Mouse (Mus musculus): ENCODE data around the gene Nckap5.

Nckap5 gene

DNA sequence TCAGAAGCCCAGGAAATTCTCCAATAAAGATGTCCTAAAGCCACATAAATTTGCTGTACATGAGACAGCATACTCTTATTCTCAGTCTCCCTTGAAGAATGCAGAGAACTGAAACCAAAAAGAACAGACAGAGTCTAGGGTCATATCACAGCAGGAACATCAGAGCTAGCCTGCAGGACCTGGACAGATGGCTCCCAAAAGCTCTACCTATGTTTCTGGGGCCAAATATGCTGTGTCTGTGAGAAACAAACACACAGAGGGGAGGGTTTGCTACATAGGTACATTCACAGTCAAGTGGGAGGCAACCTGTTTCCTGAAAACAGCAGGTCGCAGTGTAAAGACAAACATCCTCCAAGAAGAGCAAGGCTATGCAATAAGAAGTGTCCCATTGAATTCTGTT is 509.9 kb downstream of the Nckap5 start:
- DNase-seq, result no peak

DNA sequence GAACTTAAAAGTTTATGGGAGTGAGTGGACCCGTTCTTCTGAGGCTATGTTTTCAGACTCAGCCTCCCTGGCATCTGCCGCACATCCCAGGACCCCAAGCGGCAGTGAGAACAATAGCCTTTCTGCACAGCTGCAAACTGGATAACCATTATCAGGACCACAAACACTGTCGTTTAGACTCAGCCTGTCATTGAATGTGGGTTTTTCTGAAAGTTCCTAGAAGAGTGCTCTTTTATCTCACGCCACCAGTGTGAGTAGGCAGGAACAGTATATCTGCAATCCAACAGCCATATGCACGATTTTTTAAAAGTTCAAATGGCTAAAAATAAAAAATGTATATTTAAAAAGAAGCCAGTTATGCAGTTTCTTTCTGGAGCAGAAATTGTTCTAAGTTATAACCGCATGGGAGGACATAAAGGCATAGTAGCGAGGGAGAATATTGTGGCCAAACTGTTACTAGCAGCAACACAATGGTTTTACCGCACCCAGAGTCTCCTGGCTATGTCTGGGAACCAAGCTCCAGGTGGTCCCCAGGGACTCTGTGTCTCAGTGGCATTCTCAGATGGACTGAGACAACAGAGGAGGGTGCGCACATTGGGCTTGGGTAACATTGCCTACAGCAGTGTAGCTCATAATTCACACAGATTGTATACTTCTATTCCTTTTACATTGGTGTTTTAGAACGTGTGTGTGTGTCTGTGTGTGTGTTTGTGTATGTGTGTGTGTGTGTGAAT is 512.6 kb downstream of the Nckap5 start:
- DNase-seq, result no peak

DNA sequence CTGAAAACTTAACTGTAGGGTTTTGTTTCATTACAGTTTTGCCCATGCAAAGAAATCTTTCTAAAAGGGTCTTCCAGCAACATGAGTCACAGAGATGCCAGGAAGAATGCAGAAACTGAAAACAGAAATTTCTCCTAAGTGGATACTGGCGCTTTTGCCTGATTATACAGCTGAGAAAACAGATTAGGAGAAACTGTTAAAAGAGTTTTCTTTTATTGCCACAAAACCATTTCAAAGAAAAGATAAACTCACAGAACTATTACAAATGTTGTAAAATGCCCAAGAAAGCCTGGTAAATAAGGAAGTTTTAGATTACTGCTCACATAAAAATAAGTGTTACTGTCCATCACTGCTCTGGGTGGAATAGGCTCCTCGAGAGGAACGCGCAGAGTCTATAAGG is 513.3 kb downstream of the Nckap5 start:
- no peak for DNase-seq

DNA sequence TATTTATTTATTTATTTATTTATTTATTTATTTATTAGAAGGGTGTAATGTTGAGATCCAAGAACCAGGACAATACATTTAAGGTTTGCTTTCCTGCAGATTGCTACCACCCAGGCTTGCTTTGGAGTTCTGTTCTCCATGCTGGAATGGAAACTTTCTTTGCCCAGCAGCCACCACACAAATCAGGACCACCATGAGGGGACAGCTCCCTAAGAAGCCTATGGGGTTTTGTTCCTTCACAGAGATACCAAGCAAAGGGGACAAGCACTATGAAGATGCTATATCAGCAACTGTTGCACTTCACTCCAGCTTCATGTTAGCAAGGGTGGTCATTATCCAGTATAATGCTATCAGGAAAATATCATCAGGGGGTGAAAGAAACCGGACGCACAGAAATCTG is 513.7 kb downstream of the Nckap5 start:
- peak; percentile 19 for DNase-seq

DNA sequence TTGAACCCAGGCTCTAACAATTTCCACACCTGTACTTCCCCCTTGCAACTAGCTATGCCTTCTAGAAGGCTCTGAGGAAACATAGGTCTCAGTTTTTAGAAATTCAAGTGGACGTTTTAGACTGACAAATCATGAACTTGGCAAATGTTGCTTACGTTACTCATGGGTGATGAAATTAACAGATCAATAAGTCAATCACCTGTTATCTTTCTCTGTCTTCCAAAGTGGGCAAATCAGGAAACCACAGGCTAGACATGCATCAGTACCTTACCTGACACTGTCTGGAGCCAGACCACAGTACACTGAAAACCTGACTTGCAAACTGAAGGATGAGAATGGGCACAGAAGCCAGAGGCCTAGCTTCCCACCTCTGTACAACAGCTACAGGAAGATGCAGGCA is 529.5 kb downstream of the Nckap5 start:
- DNase-seq, result no peak

DNA sequence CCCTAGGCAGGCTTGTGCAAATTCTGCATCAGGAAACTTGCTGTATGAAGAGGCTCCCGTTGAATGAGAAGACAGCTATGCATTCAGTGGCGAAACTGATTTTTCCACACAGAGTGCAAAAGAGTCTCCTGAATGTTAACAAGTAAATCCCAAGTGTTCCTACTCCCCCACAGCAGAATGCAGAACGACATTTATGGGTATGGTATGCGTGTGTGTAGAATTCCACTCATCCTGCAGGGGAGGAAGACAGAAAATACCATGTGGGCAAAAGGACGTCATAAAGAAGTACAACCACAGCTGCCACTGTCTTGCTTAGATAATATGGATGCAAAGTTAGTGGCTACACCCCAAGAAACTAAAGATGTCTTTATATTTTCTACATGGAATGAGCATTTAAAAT is 565.7 kb downstream of the Nckap5 start:
- no peak for DNase-seq

DNA sequence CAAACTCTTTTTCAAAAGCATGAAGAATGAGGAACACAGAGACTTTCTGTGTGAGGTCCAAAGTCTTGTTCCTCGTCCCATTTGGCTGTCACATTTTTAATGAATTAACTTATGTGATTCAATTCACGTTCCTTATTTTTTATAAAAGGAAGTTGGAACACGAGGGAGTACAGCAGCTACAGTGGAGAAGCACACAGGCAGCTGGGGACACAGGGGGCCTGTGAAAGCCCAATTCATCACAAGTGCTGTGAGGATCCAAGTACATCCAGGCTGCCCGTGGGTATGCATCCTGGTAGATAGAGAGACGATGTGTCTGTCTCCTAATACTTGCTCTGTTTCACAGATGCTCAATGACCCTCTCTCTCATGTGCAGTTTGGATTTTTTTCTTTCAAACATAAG is 576.2 kb downstream of the Nckap5 start:
- no peak for DNase-seq

DNA sequence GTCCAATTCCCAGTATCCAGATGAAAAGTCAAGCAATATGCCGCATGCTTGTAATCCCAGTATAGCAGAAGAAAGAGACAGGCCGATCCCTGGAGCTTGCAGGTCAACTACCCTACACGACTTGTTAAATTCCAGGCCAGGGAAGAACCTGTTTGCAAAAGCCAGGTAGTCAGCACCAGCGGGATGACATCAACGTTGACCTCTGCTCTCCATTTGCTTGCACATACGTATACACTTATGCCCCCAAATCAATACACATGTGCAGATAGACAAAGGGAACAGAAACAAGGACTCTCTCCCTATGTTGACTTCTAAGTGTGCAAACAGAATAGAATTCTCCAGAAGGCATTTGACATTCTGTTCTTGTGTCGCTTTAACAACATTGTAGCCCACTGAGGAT is 576.7 kb downstream of the Nckap5 start:
- no peak for DNase-seq

DNA sequence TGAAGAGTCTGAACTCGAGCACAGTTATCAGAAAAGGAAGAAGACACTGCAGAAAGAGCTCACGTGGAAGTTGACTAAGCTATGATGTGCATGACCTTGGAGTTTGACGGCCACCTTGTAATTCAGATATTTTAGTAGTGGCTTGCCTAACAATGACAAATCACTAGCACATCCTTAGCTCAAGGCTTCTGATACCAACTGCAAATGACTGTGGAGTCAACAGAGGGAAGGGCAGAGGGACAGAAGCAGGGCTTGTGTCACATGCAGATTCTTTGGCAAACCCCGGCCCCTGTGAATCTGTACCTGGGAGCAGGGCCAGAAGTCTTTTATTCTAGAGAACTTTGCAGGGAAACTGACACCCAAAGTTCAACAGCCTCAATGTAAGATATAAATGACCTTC is 597.4 kb downstream of the Nckap5 start:
- no peak for DNase-seq

DNA sequence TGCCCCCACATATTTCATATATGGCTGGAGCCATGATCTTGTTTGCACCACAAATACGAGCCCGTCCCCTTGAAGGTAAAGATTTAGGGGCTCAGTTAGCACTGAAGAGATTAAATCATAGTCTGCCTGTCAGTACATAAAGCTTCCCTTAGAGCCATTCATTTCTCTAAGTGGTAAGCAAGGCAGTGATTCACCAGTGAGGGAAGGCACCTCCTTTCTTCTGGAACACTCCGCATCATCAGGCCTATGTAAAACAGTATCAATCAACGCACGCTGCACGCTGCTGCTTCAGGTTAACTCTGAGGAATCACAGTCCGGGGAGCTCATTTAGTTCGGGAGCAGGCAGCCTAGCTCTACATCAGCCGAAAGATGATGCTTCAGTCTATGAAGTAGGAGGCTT is 599.4 kb downstream of the Nckap5 start:
- no peak for DNase-seq

DNA sequence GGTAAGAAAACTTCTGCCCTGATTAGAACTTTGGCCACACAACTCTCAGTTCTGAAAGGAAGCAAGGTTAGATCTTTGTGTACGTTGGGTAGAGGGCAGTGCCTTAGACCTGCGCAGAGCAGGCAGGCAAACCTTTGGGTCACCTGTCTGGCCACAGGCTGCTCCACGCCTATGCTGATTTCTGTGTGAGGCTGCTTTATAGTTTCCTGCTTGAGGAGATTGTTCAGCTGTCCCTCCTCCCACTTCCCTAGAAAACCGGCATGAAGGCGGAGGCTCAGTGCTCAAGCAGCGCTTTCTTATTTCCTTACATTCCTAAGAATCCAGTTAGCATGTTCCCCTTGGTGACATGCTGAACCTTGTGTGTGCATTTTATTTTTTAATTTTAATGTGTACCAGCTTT is 620.4 kb downstream of the Nckap5 start:
- no peak for DNase-seq

DNA sequence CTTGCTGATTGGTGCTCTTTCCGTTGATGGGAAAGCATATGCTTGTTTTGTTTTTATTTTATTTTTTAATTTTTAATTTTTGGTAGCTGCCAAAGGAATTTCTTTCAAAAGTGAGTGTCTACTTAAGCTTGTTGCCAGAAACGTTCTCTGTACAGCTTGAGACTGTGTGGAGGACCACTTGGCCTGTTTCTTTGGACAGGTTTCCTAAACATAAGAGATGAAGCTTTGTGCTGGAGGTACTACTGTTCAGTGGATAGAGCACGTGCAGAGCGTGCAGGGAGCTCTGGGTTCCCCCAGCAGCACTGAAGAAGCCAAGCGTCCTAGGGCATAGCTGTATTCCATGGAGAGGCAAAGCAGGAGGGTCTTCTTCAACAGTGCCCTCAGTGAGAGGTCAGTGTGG is 620.9 kb downstream of the Nckap5 start:
- peak; percentile 6 for DNase-seq

DNA sequence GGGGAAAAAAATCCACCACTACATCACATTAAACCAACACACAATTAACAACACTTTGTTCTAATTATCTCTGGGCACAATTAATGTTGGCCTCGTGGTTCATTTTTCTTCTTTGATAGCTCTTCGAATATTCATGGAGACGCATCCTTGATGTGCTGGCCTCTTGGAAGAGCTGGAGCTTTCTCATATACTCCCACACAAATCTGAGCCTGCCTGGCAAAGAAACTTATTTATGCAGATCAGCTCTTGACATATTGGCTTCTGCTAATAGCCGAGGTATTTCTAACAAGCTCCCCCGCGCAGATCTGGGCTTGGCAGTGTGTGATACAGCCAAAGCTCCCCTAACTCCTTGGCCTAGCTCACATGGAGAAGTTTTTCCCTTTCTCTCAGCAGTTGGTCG is 621.5 kb downstream of the Nckap5 start:
- no peak for DNase-seq

DNA sequence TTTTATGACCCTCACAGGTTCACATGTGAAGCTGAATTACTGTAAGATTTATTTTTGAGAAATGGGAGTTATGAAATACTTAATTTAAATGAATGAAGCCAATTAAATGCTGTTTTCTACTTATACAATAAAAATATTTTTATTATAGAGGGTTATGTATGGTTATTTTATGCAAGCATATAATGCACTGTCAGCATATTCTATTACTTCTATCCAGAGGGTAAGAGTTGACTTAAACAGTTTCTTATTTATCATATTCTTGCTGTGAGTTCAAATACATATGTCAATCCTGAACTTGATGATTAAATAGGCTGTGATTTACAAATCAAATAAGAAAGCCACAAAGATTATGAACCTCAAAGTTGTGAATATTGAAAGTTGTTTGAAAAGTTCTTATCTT is 633.7 kb downstream of the Nckap5 start:
- DNase-seq, result no peak

DNA sequence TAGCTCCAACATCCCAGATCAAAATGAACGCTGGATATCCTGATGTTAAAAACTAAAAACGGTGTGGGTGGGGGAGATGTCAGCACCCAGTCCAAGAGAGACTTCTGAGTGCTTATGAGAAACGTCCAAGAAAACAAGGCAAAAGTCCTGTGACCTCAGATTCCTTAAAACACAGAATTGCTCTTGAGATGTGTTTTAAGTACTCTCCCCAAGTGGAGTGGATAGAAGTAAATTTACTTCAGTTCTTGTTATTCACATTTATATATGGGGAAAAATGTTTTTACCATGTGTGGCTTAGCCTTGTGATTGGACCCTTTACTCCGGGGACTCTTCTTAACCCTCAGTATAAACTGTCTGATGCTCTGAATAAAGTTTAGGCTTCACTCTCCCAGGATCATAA is 640.2 kb downstream of the Nckap5 start:
- DNase-seq, result no peak

DNA sequence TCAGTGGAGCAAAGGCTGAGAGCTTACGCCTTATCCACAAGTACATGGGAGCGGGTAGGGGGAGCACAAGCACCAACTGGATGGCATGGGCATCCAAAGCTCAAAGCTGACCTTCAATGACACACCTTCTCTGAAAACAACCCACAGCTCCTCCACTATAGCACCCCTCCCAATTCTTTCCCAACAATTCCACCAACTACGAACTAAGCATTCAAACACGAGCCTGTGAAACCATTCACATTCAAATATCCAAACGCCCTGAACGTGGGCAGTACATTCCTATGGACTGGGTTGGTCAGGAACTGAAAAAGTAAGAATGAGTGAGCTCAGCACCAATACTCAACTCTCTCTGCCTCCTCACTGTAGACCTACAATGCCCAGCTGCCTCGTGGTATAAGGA is 646.8 kb downstream of the Nckap5 start:
- DNase-seq, result no peak

DNA sequence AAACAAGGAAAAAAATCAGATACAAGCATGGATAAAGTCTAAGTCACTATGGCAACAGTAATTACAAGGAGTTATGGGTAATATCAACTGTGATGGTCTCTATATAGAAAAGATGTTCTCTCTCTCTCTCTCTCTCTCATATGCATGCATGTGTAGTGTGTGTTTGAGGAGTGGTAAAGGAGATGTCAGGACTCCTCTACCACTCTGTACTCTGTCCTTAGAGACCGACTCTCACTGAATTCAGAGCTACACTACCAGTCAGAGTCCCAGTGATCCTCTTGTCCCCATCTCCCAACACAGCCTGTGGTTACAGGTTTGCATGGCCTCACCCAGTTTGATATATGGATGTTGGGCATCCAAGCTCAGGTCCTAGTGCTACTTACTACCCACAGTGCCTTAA is 662.0 kb downstream of the Nckap5 start:
- DNase-seq, result no peak

DNA sequence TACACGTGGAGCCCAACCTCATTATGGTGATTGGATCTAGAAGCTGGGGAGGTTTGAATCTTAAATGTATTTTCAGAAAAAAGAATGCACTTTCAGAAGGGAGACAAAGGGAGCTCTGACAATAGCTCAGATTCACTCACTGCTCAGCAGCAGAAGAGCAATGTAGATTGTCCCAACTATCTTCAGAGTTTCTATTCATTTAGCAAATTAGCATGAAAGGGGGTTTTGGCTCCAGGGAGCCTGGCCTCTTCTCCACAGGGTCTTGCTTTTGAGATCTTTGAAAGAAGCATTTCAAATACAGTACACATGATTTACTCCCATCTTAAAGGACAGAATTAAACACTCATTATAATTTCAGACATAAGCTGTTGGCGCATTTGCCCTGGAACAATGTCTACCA is 662.5 kb downstream of the Nckap5 start:
- DNase-seq, result no peak

DNA sequence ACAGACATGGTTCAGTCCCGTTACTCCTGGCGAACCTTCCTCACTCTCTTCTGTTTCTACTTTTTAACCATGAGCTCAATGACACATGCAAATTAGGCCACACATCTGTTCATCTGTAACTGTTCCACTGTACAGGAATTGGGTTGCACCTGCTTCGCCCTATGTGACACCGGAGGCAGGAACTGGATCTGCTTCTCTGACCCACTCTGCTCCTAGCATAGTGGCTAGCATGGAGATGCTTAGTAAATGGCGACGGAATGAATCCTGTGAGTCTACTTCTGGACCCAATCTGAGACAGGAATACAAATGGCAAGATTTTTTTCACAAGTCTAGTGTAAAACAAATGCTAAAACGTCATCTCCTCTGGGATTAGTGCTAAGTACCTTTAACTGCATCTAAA is 663.1 kb downstream of the Nckap5 start:
- no peak for DNase-seq

DNA sequence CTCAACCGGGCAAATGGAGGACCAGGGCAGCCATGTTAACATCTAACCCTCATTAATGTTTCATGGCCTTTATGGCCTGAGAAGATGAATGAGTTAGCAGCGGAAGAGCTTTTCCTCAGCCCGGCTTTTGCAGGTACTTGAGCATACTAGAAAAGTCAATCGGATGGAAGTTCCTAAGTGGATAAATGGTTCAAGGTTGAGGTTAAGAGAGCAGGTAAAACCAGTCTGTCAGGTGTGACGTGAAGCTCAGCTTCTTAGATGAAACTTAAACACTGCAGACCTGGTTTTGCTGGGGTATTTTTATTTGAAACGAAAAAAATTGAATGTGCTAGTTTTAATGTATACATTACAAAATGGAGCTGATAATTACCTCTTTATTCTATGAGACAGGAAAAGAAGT is 671.3 kb downstream of the Nckap5 start:
- DNase-seq, result no peak

DNA sequence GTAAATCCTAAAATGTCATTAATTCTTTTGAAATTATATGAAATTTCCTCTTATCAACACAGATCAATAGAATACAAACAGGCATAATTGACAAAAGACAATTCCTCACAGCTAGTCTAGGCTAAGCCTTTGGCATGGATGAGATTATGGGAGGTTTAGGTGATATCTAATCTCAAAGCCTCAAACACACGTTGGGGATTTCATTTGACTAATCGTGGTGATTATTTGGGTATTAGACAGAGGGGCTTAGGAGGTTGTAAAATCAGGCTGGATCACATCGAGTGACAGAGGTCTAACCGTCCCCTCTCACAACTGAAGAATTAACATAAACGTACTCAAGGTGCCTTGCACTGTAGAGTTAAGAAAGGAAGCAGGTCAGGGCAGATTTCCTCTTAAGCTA is 674.8 kb downstream of the Nckap5 start:
- no peak for DNase-seq

DNA sequence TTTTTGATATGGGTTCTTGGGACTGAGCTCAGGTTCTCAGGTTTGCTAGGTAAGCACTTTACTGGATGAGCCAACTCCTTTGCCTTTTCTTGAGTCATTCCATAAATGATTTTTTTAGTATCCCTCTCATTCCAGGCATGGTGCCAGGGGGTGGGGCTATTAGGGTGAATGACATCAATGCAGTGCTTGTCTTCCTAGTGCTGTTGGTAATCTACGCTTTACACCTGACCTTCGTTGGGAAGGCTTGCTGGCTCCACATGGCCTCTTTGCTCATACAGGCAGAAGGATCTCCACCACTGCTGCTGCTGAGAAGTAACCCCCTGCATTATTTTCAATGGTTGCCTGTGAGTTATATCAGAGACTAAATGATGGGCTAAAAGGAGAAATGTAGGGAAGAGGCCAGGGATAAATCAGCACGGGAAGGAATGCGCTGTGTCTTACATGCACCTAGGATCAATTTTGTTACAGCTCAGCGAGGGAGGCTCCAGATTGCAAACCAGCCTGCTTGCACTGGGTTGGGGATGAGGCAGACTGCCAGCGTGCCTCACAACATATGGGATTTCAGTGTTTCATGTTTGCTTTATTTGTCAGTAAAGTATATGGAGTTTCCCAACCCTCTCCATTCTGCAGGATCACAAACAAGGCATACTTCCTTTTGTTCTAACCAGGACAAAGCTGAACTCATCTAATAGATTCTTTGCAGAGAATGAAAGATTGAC is 676.9 kb downstream of the Nckap5 start:
- peak; percentile 67 for DNase-seq

DNA sequence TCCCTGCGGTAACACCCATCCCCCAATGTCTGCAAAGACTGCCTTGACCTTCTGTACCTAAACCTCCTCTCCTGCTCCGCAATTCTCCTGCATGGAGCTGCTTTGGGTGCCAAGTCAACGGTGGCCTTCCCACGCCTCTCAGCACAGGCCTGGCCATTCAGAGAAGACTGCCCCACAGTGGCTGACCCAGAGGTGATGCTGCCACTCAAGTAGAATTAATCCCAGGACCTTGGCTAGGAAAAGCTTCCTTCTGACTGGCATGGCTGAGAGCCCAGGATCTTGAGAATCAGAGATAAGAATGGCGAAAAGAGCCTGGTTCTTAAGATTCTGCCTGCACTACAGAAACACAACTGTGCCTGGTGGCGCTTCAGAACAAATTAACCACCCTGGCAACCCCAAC is 678.4 kb downstream of the Nckap5 start:
- DNase-seq, result peak; percentile 36

DNA sequence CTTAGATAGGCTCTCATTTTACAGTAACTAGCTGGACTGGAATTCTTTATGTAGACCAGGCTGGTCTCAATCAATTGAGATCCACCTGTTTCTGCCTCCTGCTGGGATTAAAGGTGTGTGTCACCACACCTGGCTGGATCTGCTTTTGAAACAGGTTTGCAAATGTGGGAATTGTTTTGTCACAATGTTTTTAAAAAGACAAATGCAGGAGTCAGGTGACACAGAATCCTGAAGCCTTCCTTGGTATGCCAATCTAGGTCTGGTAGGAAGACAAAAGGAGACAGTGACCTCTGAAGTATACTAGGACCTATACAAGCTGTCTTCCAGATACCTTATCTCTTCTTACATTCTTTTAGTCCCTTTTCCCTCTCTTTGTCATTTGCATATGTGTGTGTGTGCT is 680.6 kb downstream of the Nckap5 start:
- no peak for DNase-seq

DNA sequence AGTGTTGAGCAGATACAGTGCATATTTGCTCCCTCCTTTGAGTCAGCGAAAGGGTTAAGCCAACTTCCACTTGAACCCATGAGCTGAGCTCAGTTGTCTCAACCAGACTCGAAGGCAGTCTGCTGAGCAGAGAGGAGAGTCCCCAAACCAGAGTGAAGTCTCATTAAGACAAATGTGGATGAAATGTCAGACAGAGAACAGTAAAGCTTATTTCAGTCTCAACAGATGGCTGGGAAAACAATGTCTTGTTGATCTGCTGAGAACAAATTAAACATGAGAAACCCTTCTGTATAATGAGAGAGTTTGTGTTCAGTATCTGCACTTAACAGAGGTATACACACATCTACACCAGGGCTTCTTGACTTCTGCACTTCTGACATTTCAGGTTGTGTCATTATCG is 694.9 kb downstream of the Nckap5 start:
- DNase-seq, result no peak
